Mouse (Mus musculus) ES-E14 (cell line): ENCODE measurements at regions not wholly inside any gene's neighbourhood (a gene's known extent, or its start where the extent isn't known, plus 50 kb on each side); places are given as distances from the start of the nearest gene placed in this dataset.

Source experiments
- DNase-seq: peaks from one replicate; pipeline ENCODE4 v3.0.0-alpha.2; 2013; ENCODE audit warnings: low read depth, low spot score
- H3K27ac ChIP-seq: 2 replicates; pipeline ENCODE4 v1.5.1; 2012; ENCODE audit warnings: low read depth, mild to moderate bottlenecking, low read length, moderate library complexity, mixed read lengths; ENCODE audit not compliant: poor library complexity, insufficient read depth, severe bottlenecking
- H3K36me3 ChIP-seq: 2 replicates; pipeline ENCODE4 v1.6.1; 2012; ENCODE audit warnings: mild to moderate bottlenecking, low read length, moderate library complexity, mixed read lengths; ENCODE audit not compliant: control insufficient read depth, poor library complexity, insufficient read depth, severe bottlenecking
- H3K4me1 ChIP-seq, 2 experiments: fragments of 150-350 bp in 1 of 2; sonication (generic) in 1 of 2; 2 replicates each; pipeline ENCODE4 v1.6.1; 2012; ENCODE audit warnings: low read length in 2 of 2, mild to moderate bottlenecking in 1 of 2, mixed read lengths in 1 of 2; ENCODE audit not compliant: control insufficient read depth in 2 of 2, insufficient read depth in 2 of 2, poor library complexity in 1 of 2
- H3K4me3 ChIP-seq, 2 experiments: fragments of 150-350 bp in 1 of 2; sonication (generic) in 1 of 2; 2 replicates each; pipeline ENCODE4 v1.5.1; 2012; ENCODE audit warnings: low read length in 2 of 2, low read depth in 1 of 2, mild to moderate bottlenecking in 1 of 2, mixed read lengths in 1 of 2; ENCODE audit not compliant: insufficient read depth in 1 of 2, poor library complexity in 1 of 2, severe bottlenecking in 1 of 2
- H3K9ac ChIP-seq: 2 replicates; pipeline ENCODE4 v1.6.1; 2012; ENCODE audit warnings: low read depth, mild to moderate bottlenecking, low read length, mixed read lengths; ENCODE audit not compliant: poor library complexity, insufficient read depth, severe bottlenecking
- H3K9me3 ChIP-seq: fragments of 150-350 bp; sonication (generic); 2 replicates; pipeline ENCODE4 v1.6.1; 2012; ENCODE audit warnings: low read depth, mild to moderate bottlenecking, low read length; ENCODE audit not compliant: control insufficient read depth, insufficient read depth
- CHD2 ChIP-seq: IDR thresholded peaks from 2 replicates; pipeline ENCODE4 v1.6.1; 2014; ENCODE audit warnings: mild to moderate bottlenecking, low read depth, low read length, inconsistent platforms
- HCFC1 ChIP-seq: IDR thresholded peaks from 2 replicates; pipeline ENCODE4 v1.6.1; 2012; ENCODE audit warnings: low read length, inconsistent platforms, borderline replicate concordance; ENCODE audit not compliant: insufficient read depth
- MAFK ChIP-seq: IDR thresholded peaks from 2 replicates; pipeline ENCODE4 v1.6.1; 2014; ENCODE audit warnings: mild to moderate bottlenecking, low read depth, low read length, inconsistent platforms; ENCODE audit not compliant: insufficient read depth
- ZC3H11A ChIP-seq: IDR thresholded peaks from 2 replicates; pipeline ENCODE4 v1.6.1; 2012; ENCODE audit warnings: low read depth, mild to moderate bottlenecking, inconsistent platforms, low read length, borderline replicate concordance
- ZNF384 ChIP-seq: IDR thresholded peaks from 2 replicates; pipeline ENCODE4 v1.6.1; 2012; ENCODE audit warnings: low read depth, low read length, inconsistent platforms
- in situ Hi-C, 2 experiments: fragments of 600-800 bp; cut with MboI; formaldehyde crosslinking; loops; one replicate each; pipeline ENCODE4 v1.15.1; 2025; ENCODE audit warnings: low sequenced_read_pairs in 2 of 2, inconsistent platforms in 1 of 2; ENCODE audit not compliant: unreplicated experiment in 2 of 2

- no peak overlapping the region for H3K4me3 ChIP-seq
- no peak overlapping the region; the same call in 1 of the 2 replicates for H3K9ac ChIP-seq
- in situ Hi-C loops, result no loop called here
- no peaks in the 10 kb centered on the region for H3K9me3 ChIP-seq
- TF ChIP-seq CHD2 (no peak), MAFK (no peak), ZNF384 (no peak), HCFC1 (no peak), ZC3H11A (no peak)
- no peak overlapping the region for H3K27ac ChIP-seq
- no peaks in the 10 kb centered on the region for H3K36me3 ChIP-seq
- H3K4me1 ChIP-seq, result peaks cover 0 to 7% of the 10 kb centered on the region in 2 experiments; a peak in 2 of 4 replicates
- no peak for DNase-seq
These were observed 254.5 kb downstream of the Tbc1d1 start for GRCm38 (mm10) chr5:64410621-64411020.

GRCm38 (mm10) chr5:64414519-64414918 lies 258.4 kb downstream of the Tbc1d1 start:
- in situ Hi-C loops, result no loop called here
- Histone ChIP-seq H3K27ac (no peak overlapping the region), H3K4me1 (peaks cover 0 to 7% of the 10 kb centered on the region in 2 experiments; a peak in 2 of 4 replicates), H3K36me3 (no peaks in the 10 kb centered on the region), H3K4me3 (no peak overlapping the region), H3K9ac (no peak overlapping the region), H3K9me3 (no peaks in the 10 kb centered on the region)
- no peak for DNase-seq
- no peak for TF ChIP-seq MAFK
- no peak for TF ChIP-seq CHD2

GRCm38 (mm10) chr5:64419395-64419794 lies 263.3 kb downstream of the Tbc1d1 start:
- no peak overlapping the region for H3K9ac ChIP-seq
- TF ChIP-seq HCFC1 (no peak), ZNF384 (no peak), ZC3H11A (no peak), CHD2 (no peak), MAFK (no peak)
- H3K36me3 ChIP-seq, result no peaks in the 10 kb centered on the region
- H3K27ac ChIP-seq, result no peak overlapping the region
- H3K4me1 ChIP-seq, result no peaks in the 10 kb centered on the region
- H3K9me3 ChIP-seq, result no peaks in the 10 kb centered on the region
- no peak overlapping the region for H3K4me3 ChIP-seq
- in situ Hi-C loops, result no loop called here
- no peak for DNase-seq

GRCm38 (mm10) chr5:64422787-64423587 lies 266.9 kb downstream of the Tbc1d1 start:
- Histone ChIP-seq H3K27ac (no peak overlapping the region), H3K9ac (no peak overlapping the region), H3K9me3 (peaks cover 7% of the 10 kb centered on the region; the same call in 1 of the 2 replicates), H3K4me3 (no peak overlapping the region), H3K4me1 (no peaks in the 10 kb centered on the region), H3K36me3 (no peaks in the 10 kb centered on the region)
- no peak for DNase-seq
- in situ Hi-C loops, result no loop called here
- TF ChIP-seq ZC3H11A (no peak), ZNF384 (no peak), HCFC1 (no peak), CHD2 (no peak), MAFK (no peak)

GRCm38 (mm10) chr5:64428822-64429221 lies 272.7 kb downstream of the Tbc1d1 start:
- Histone ChIP-seq H3K4me3 (no peak overlapping the region), H3K36me3 (no peaks in the 10 kb centered on the region), H3K27ac (no peak overlapping the region), H3K9ac (no peak overlapping the region), H3K4me1 (peaks cover 7 to 15% of the 10 kb centered on the region in 2 experiments; a peak in 3 of 4 replicates), H3K9me3 (peaks cover 7% of the 10 kb centered on the region; the same call in 1 of the 2 replicates)
- no peak for DNase-seq
- no peak for TF ChIP-seq ZNF384
- no peak for TF ChIP-seq HCFC1
- TF ChIP-seq CHD2, result no peak
- no peak for TF ChIP-seq ZC3H11A
- TF ChIP-seq MAFK, result no peak
- in situ Hi-C loops, result no loop called here
